Mouse (Mus musculus) layer of hippocampus, adult 9-11 months (tissue): ENCODE measurements around the gene Slc22a15.

Source experiments
- DNase-seq: peaks from one replicate; pipeline ENCODE4 v3.0.0; 2022

The Slc22a15 gene

DNA sequence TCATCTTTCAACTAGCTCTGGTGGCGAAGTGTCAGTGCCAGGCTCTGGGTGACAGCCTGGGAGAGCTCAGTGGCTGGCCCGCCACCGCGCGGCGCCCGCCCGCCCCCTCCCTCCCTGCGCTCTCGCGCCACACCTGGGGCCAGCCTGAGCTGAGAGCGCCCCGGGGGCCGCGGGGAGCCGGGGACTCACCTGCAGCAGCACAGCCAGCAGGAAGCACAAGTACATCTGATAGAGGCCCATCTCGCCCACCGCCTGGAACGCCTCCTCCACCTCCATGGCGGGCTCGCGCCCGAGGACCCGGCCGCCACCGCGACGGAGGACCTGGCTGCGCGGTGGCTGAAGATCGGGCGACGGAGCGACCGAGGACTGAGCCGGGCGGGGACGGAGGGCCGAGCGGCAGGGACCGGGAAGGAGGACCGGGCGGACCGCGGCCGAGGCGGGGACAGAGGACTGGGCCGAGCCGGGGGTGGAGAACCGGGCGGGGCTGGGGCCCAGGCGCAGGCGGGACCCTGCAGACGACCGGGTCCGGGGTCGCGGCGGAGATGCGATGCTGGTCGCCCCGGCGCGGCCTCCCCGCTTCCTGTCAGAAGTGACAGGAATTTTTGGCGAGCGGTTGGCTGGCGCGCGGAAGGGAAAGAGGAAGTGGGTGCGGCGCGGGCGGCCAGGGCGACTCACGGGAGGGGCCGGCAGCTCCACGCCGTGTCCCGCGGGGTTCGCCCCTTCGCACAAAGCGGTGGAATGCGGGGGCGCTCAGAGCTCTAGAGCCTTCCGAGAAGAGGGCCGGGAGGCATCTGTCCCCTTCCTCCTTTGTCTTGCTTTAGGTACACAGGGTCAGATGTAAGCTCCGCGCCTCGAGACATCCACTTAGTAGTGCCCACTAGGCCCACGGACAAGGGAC, at the start of gene Slc22a15:
TSS of gene Slc22a15 (minus strand) at position 611 of the 898 bp plus-strand sequence.
- peak; percentile 15 for DNase-seq

DNA sequence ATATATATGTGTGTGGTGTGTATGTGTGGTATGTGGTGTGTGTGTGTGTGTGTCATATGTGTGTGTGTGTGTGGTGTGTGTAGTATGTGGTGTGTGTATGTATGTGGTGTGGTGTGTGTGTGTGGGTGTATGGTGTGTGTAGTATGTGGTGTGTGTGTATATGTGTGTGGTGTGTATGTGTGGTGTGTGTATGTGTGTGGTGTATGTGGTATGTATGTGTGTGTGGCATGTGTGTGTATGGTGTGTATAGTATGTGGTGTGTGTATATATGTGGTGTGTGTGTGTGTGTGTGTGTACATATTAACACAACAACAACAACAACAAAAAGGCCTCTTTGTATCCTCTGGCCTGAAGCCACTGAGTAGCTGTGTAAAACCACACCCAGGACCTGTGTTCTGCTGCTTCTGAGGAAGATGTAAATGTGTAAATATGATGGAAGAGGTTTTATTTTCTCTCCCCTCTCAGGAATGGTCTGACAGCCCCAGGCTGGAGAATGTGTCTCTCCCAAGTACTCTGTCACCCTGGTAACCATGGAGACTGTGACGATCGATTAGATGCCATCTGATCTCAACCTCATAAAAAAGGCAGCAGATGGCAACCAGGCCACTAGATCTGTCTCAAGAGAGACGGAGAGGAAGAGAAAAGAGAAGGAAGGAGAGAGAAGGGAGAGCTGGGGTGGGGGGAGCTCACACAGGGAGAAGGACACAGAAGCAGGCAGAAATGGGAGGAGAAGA, 42.7 kb upstream of the Slc22a15 start:
- peak; percentile 41 for DNase-seq

DNA sequence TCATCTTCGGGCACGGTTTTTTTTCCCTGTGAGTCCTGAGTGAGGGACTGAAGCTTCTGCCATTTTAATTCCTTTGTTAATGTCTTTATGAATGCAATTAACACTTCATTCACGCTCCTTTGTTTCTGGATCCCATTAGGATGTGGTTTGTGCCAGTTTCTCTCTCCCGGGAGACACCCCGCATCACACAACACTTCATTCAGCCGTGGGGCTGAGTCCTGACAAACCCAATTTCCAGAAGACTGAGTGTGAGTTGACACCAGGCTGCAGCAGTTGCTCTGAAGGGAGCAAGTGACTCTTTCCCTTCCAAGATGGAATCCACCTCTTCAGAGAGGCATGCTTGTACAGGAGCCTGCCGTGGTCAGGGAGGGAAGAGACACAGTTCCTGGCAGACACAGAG, 40.1 kb upstream of the Slc22a15 start:
- no peak for DNase-seq

DNA sequence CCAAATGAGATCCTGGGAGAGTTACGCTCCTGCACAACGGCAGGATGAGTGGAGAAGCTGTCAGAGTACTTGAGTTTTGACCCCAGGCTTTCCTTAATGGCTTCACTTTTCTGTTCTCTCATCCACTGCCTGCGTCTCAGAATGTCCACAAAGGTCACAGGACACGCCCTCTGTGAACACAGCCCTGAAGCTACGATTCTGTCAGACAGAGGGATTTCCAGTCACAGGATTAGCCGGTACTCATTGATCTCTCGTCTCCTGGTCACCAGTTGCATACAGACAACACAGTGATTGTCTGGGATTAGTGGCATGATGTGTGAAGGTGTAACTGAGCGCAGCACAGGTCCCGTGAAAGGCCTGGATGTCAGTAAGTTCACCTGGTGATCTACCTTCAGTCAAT, 39.2 kb upstream of the Slc22a15 start:
- no peak for DNase-seq

DNA sequence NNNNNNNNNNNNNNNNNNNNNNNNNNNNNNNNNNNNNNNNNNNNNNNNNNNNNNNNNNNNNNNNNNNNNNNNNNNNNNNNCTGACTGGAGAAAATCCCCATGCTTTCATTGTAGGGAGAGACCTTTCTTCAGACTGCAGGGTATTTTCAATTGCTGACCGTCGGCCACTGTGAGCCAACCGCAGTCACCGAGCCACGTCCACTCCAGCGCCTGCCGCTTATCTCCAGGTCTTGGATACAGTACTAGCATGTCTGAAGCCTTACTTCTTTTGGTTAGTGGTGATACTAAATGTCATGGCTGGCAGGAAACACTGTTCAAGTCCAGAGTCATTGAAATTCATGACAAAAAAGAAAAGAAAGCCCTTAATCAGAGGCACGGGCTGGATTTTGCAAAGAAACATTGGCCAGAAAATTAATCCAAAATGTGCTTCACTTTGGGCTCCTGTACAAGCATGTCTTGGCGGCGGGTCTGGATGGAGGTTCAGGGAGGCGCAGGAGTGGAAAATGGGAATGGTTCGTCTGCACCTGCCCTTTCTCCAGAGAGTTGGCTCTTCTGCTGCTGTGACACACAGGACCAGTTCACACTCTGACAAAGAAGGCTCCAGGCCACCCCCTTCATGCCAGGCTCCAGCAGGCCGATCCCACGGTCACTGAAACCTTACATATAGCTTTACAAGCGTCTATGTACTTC, 37.0 kb upstream of the Slc22a15 start:
- DNase-seq: no peak

DNA sequence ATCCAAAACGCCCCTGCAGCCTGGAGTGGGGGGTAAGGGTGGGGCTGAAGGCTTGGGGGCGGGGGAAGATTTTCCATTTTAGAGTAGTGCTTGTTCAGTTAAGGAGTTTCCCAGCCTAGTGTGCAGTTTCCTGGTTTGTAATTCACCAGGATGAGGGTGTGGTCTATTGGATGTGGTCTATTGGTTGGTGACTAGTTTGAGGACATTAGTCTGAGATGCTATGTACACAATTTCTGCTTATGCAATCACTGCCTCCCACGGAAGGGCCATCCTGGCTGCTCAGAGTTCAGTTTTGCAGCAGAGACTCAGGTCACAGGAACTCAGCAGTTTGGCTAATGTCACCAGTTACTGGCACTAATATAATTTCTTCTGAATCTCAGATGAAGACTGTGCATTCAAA, 33.8 kb upstream of the Slc22a15 start:
- no peak for DNase-seq

DNA sequence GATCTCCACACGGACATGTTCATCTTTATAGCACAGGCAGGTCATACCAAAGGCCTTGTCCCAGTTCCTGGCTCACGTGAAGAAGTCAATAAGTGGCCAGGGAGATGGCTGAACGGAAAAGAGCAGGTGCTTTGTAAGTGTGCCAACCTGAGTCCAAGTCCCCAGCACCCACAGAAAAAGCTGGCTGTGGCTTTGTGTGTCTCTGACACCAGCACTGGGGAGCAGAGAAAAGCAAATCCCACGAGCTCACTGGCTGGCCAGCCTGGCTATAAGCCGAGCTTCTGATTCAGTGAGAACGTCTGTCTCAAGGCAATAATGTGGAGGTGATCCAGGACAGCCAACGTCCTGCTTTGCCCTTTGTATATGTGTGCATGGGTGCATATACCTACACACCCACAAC, 29.3 kb upstream of the Slc22a15 start:
- no peak for DNase-seq

DNA sequence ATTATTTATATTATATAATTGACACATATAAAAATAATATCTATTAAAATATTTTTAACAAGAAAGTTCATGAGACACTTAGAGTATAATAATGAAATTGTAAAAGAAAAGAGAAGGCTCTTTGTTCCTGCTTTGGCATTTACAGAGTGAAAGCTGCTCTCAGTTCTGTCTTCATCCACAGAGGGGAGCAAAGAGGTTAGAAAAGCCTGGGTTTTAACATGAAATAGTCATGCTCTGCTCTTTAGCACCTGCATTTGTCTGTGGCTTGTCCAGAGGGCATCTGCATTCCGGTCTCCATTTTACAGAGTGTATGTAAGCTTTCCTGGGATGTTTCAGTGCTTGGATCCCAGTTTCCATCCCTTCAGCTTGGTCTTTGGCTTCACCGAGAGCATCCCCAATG, 28.3 kb upstream of the Slc22a15 start:
- DNase-seq: no peak

DNA sequence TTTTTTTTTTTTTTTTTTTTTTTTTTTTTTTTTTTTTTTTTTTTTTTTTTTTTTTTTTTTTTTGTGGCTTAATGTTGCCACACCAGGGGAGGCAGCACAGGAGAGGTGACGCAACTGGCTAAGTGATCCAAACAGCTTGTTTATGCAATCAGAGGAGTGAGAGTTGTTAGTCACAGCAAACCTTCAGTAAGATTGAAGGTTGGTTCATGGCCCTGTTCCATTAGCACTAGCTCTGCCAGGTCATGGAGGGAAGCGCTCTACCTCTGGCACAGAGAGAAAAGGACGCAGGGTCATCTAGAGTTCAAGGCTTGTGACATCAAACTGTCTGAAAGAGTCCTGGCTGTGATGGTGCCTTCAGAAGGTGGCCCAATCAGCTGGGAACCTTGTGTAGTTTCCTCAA, 24.3 kb upstream of the Slc22a15 start:
- no peak for DNase-seq

DNA sequence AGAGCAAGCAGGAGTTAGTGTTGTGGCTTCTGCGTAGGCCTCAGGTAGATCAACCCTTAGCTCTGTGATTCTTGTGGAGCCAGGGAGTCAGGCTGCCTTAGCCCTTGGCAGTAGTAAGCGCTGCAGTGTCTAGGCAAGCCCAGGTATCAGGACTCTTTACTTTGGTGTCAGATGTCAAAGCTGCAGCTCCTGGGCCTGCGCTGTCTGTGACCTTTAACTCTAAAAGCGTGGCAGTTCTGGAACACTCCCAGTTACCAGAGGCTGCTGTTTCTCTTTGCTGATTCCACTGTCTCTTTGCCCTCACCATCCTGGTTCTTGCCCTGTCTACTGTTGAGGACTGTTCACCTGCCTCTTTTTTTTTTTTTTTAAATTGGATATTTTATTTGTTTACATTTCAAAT, 23.0 kb upstream of the Slc22a15 start:
- no peak for DNase-seq

DNA sequence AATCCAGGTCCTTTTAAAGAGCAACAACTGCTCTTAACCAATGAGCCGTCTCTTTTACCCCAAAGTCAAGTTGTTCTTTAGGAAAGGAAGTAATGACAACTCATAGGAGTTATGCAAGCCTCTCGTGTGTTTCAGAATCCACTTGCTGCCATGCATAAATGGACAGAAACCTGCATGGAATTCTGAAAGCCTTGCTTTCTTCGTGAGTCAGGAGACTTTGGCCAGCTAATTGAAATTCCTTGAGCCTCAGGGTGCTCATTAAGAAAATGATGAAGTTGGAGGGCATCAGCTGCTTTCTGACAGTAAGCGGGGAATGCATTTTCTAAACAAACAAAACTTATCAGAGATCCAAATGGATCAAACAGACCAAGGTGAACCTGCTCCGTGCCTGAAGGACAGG, 21.0 kb upstream of the Slc22a15 start:
- no peak for DNase-seq

DNA sequence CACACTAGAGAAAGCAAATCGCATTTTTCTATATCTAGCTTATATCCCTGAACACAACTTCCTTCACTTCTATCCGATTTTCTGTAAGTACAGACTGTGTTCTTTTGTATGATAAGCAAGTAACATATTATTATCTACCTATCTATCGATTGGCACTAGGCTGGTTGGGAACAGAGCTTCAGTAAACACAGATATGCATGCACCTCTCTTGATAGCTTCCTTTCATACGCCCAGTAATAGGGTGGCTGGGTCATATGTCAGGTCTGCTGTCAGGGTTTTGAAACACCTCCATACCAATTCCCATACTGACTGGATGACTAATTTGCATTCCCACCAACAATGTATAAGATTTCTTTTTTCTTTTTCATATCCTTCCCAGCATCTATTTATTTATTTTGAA, 16.2 kb upstream of the Slc22a15 start:
- DNase-seq: no peak

DNA sequence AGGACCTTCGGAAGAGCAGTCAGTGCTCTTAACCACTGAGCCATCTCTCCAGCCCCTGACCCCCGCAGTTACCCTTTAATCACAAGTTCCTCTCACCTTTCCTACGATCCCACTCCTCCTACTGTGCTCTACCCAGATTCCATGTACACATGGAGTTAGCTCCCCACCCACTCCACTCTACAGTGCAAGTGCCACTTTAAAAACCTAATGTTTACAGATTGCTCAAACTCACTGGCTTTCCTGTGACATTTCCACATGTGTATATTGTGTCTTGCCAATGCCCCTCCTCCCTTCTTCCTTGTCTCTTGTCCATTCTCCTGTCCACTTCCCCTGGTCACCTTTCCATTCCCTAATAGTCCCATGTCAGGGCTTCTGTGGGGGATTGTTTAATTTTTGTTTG, 15.6 kb upstream of the Slc22a15 start:
- no peak for DNase-seq

DNA sequence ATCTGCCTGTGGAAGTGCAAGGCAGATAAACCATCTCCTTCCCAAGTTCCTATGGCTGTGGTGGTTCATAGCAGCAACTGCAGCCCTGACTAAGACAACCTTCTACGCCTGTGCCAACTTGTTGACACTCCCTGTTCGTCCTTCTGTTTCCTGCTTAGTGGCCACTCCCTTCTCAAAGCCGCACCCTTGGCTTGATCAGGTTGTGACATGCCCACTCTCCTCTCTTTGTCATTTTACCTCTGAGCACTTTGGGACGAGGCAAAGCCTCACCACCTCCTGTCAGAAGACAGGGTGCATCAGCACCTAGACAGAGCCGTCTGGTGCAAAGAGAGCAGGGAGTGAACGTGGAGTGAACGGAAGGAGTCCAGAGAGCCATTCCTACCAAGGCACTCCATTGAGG, 14.9 kb upstream of the Slc22a15 start:
- no peak for DNase-seq

DNA sequence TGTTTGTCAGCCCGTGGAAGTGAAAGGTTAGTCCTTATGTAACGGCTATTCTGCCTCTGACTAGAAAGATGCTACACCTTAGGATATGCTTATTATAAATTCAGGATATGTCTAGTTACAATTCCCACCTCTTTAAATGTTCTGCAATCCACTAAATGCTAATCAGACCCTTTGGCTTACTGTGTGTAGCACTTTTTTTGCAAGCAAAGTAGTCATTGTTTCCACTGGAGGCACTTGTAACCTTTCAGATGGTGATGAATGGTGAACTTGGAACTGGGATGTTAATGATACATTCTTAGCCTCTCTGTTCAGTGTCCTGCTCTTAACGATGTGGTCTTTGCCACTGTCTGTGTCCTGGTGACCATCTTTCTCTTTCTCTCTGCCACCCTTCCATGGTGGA, 12.1 kb upstream of the Slc22a15 start:
- no peak for DNase-seq

DNA sequence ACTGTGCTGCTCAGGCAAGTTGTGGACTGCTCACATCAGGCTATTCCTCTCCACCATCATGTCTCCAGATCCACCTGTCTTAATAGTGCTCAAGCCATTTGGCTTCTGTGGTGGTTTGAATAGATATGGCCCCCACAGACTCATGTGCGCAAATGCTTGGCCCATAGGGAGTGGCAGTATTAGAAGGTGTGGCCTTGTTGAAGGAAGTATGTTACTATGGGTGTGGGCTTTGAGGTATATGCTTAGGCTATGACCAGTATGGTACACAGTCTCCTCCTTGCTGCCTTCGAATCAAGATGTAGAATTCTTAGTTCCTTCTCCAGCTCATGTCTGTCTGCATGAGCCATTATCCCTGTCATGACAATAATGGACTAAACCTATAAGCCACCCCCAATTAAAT, 9.6 kb upstream of the Slc22a15 start:
- DNase-seq: no peak

DNA sequence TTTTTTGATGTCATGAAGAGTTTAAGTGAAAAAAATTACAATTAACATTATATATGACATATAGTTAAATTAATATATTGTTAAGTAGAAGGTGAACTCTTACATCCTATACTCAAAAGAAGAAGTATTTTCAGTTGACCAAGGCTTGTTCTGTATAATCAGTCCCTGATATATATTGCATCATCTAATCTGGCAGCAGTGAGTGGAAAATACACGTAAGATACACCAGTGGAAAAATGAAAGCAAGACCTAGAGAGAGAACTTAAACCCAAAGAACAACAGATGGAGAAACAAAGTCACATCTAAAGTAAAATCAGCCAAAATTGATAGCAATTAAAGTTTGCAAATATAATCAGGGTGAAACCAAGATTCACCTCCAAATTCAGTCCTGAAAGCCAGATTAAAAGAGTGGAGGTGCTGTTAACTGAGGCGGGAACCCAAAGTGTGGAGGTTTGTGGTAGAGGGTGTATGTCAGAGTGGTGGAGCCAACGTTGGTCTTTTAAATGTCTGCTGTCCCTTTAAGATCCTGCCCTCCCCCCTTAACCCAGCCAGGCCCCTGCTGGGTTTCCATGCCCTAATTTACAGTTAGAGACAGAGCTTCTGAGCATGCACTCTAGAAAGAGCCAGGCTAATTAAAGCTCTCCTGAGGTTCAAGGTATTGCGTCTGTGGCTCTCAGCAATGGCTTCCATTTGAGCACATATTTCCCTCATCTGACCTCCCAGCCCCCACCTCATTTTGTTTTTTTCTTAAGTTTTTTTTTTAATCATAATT, 5.0 kb upstream of the Slc22a15 start:
- DNase-seq: no peak

DNA sequence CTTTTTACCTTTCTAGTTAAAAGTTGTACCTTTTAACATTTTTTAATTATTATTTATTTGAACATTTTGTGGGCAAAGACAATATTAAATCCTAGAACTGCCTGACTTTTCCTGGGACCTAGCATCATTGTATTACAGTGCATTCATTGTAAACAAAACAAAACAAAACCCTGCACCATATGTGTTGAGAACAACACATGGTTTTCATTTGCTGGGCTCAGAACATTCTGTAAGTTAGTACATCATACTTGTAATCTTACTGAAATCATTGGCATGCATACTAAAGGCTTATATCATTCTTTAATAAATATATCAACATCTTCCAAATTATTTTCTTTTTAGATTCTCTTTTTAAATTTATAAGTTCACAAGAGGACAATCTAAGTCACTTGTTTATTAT, 2.4 kb upstream of the Slc22a15 start:
- no peak for DNase-seq

DNA sequence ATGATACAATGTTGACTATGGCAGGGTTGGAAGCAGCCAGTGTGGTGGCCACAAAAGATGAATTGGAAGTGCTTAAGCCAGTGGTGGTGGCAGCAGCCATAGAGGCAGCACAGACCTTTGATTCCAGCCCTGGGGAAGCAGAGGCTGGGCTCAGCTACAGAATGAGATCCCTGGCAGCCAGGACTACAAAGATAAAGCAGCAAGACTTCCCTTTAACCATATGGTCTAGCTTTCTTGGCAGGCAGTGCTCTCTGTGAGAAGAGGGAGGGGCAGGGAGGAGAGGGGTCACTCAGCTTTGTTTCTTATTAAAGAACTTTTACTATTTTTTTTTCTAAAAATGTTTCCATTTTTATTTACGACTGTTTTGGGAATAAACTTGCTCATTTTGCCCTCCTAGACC, 1.4 kb upstream of the Slc22a15 start:
- no peak for DNase-seq

DNA sequence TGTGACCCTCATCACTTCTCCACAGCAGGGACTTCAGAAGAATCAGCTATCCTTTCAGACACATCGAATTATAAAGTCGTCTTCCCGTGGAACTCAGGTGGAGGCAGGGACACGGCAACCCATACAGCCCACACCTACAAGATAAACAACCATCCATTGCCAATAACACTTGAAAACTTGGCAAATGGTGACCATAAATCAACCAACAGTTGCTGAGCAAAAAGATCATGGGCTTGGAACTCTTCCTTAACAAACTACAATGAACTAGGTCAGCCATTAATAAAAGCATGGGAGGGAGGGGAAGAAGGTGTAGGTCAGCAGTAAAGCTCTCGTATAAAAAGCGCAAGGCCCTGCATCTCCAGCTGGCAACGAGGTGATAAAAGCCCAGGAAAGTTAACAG, 1.9 kb downstream of the Slc22a15 start:
- no peak for DNase-seq

DNA sequence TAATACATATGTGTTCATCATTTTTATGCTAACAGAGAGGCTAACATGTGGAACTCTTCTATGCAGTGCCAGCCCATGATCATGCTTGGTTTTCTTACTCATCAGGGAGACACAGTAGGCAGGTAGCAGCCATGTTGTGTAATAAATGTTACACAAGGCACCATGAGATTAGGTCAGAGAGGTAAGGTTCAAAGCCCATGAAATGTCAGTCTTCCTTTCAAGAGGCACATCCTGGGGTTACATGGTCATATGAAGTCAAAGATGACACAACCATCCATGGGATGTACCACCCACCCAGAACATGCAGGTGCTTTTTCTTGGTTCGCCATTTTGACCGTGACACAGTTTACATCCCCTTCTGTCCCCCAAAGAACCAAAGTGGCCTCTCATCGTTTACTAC, 5.7 kb downstream of the Slc22a15 start:
- no peak for DNase-seq

DNA sequence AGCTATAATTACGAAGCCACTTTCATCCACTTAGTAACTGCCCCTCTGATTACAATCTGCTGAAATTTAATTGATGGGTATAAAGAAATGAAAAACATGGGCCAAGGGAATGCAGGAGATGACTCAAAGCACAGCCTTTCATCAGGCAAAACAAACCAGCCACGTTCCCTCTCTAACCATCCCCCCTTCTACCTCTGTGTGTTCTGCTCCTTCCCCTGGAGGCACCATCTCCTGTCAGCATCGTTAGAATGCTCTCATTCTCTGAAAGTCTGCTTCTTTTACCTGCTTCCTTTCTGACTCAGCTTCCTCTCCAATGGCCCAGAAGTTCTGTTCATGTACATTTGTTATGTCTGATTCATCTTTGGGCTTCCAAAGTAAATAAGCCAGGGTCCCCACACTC, 6.6 kb downstream of the Slc22a15 start:
- no peak for DNase-seq

DNA sequence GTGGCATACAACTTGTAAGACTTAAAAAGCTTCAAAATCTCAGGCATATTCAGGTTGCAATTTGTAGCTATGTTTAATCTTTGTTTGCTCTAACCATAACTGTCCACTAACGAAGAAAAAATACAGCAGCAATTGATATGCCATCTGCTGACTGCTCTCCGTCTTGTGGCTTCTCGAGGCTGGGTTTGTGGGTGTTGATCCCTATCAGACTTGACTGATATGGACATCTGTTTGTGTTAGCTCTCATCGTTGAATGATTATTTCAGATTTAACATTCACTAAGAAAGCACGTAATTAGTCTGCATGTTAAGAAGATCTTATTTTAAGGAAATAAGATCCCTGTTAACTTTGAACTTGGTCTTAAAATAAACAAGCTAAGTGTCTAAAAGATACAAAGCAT, 7.7 kb downstream of the Slc22a15 start:
- no peak for DNase-seq
